Comparison of ENCODE assay signal across 20 mouse cellular contexts in the genomic region with DNA sequence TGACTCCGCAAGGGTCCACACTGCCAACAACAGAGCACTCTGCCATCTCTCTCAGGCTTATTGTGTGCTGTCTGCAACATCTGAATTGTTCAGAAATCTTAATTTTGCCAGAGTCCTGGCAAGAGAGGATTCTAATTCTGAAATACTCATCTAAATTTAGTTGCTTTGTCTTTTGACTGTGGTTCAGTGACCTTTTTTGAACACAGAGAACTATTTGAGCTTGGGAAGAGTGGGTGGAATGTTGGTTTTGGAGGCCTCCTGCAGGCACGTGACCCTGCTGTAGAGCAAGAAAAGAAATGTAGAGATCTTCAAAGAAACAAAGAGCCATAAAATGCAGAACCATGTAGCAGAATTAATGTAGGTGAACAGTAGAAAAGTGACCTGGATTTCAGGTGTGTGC.
DNase-seq lines count a peak whose midpoint lies in the region; ATAC-seq and TF ChIP-seq lines count a peak whose summit lies in the region.
"Had no signal": no experiment of that assay in that cellular context is flagged by ENCODE, and none has a peak within 500 bp of the region (broad histone marks: within the 10 kb centered on the region; RNA-seq: fewer than 3 reads in every experiment).

No protein-coding gene starts in this region.

- WGBS in heart, embryonic 15.5 days, result 78% methylated on average over 2 of the region's 2 CpGs
- WGBS in liver, adult 2 months, result 55% methylated on average over 2 of the region's 2 CpGs

- no peak for DNase-seq in heart, postnatal 36 days
- peak; percentile 17 for DNase-seq in liver, adult 2 months (ENCODE audit: extremely low read depth, low read depth, low spot score)
- DNase-seq in liver (no peak), adipocyte (ENCODE audit: low spot score) (peak; percentile 4)
- DNase-seq in skeletal muscle tissue, adult 2 months (ENCODE audit: low read depth, low spot score), result peak; percentile 7
- DNase-seq in retina, postnatal 1 day, result no peak
- no peak for DNase-seq in gastrocnemius, postnatal 4 days (ENCODE audit: low spot score in 2 of 2)
- DNase-seq: adrenal gland, postnatal 10 days; cerebellum, adult 18-20 months; cerebellum, postnatal 10 days; gastrocnemius, adult 2 months; gastrocnemius, postnatal 25 days; heart, adult 11 months had no signal

- ATAC-seq in heart, embryonic 15.5 days (replicated peaks; ENCODE audit: insufficient number of reproducible peaks, insufficient read depth, low FRiP score, low read depth), result no peak
- ATAC-seq: forebrain, embryonic 14.5 days had no signal

- no peak for TF ChIP-seq CTCF in liver, adult 2 months (IDR thresholded peaks at IDR 0.05; ENCODE audit: low read depth, low read length)

- intact Hi-C loops in heart, postnatal 36 days (cut with DNase I), result no loop called here

- no peaks in the 10 kb centered on the region for H3K79me2 ChIP-seq in liver, adult 2 months (ENCODE audit: control insufficient read depth, insufficient read depth, low read length)

- no peaks in the 10 kb centered on the region for H3K9me3 ChIP-seq in heart, embryonic 15.5 days (replicated peaks)
- H3K9me3 ChIP-seq: embryonic facial prominence, embryonic 10.5 days; forebrain, embryonic 10.5 days; hindbrain, embryonic 15.5 days had no signal

- peaks cover 6% of the 10 kb centered on the region for H3K4me1 ChIP-seq in heart, embryonic 15.5 days (replicated peaks)
- no peaks in the 10 kb centered on the region for H3K4me1 ChIP-seq in liver, adult 2 months (ENCODE audit: control insufficient read depth, insufficient read depth, low read length)
- H3K4me1 ChIP-seq: embryonic facial prominence, embryonic 10.5 days; forebrain, embryonic 10.5 days; hindbrain, embryonic 15.5 days had no signal

- no peak overlapping the region for H3K4me2 ChIP-seq in heart, embryonic 15.5 days
- H3K4me2 ChIP-seq: heart, embryonic 11.5 days; hindbrain, embryonic 15.5 days had no signal

- 0 out of 2 replicates have a peak overlapping the region, but pooled peaks have one; percentile 2 for H3K27ac ChIP-seq in heart, embryonic 15.5 days
- no peak overlapping the region for H3K27ac ChIP-seq in liver, adult 2 months (replicated peaks; ENCODE audit: insufficient read depth, low read depth, low read length)
- H3K27ac ChIP-seq: embryonic facial prominence, embryonic 10.5 days; forebrain, embryonic 10.5 days; gastrocnemius, adult 2 months; hindbrain, embryonic 15.5 days had no signal

- H3K27me3 ChIP-seq in heart, embryonic 15.5 days, result no peaks in the 10 kb centered on the region
- no peaks in the 10 kb centered on the region for H3K27me3 ChIP-seq in liver, adult 2 months (ENCODE audit: control insufficient read depth, insufficient read depth, low read length)
- H3K27me3 ChIP-seq: hindbrain, embryonic 15.5 days had no signal

- H3K36me3 ChIP-seq in heart, embryonic 15.5 days, result no peaks in the 10 kb centered on the region
- H3K36me3 ChIP-seq in liver, adult 2 months (ENCODE audit: control insufficient read depth, insufficient read depth, low read length), result no peaks in the 10 kb centered on the region
- H3K36me3 ChIP-seq: embryonic facial prominence, embryonic 10.5 days; forebrain, embryonic 10.5 days; hindbrain, embryonic 15.5 days had no signal

- no peak for TF ChIP-seq POLR2A in liver, adult 2 months (IDR thresholded peaks at IDR 0.05; ENCODE audit: extremely low read depth, insufficient read depth, low read length)

- no peak overlapping the region for H3K4me3 ChIP-seq in heart, embryonic 15.5 days
- H3K4me3 ChIP-seq in liver, adult 2 months (ENCODE audit: insufficient read depth, low read depth, low read length), result no peak overlapping the region
- H3K4me3 ChIP-seq: embryonic facial prominence, embryonic 10.5 days; erythroblast, embryonic 14.5 days; forebrain, embryonic 10.5 days; gastrocnemius, adult 2 months; hindbrain, embryonic 15.5 days had no signal

- no peak overlapping the region for H3K9ac ChIP-seq in heart, embryonic 15.5 days
- H3K9ac ChIP-seq in liver, adult 2 months (ENCODE audit: low read depth, low read length), result no peak overlapping the region
- H3K9ac ChIP-seq: hindbrain, embryonic 15.5 days had no signal

Comparison
In these comparisons a context has a peak if more than half of its experiments do, and no peak if none do; other contexts are left out.
1. DNase-seq: peak in liver, adult 2 months (single experiment), adipocyte (single experiment) and skeletal muscle tissue, adult 2 months (single experiment); none in heart, postnatal 36 days (0 of 2), liver (single experiment), retina, postnatal 1 day (single experiment) and gastrocnemius, postnatal 4 days (0 of 2).